Mouse (Mus musculus): ENCODE measurements around the gene Rpap3.

DNA sequence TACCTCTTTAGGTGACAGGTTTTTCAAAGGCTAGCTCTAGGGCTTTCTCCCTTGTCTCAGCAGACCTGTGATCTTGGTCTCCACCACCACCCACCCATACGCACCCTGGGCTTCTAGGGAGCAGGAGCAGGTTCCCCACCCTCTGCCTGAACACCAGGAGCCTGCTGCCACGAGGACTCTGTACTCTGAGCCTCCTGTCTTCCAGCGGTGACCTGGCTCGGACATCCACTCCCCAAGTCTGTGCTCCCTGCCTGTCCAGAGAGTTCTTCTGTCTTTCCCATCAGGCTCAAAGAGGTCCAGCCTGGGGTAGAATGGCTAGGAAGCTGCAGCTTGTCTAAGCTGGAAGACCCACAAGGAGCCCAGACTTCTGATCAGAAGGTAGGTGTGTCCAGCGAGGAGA is 37.6 kb upstream of the Rpap3 start:
- TF ChIP-seq CEBPB (IDR thresholded peaks at IDR 0.05; ENCODE audit: insufficient read depth, poor library complexity, severe bottlenecking) (no peak), REST (IDR thresholded peaks at IDR 0.05; ENCODE audit: insufficient read depth, insufficient read length) (no peak), MYOD1 (IDR thresholded peaks at IDR 0.05; ENCODE audit: control insufficient read depth in 1 of 3, insufficient read length in 2 of 3, low read depth in 2 of 3) (no peak), USF1 (IDR thresholded peaks at IDR 0.05; ENCODE audit: low read depth) (no peak), SRF (IDR thresholded peaks at IDR 0.05; ENCODE audit: control insufficient read depth, insufficient read length, low read depth) (no peak), POLR2AphosphoS2 (IDR thresholded peaks at IDR 0.05; ENCODE audit: insufficient read length, low read depth) (no peak), POLR2A (IDR thresholded peaks at IDR 0.05; ENCODE audit: insufficient read length, low read depth) (no peak), MYOG (IDR thresholded peaks at IDR 0.05; ENCODE audit: control insufficient read depth in 1 of 3, insufficient read depth in 1 of 3, insufficient read length in 2 of 3, low read depth in 2 of 3) (no peak), TCF12 (IDR thresholded peaks at IDR 0.05; ENCODE audit: insufficient read depth, poor library complexity, severe bottlenecking) (no peak), MAX (IDR thresholded peaks at IDR 0.05; ENCODE audit: low read depth) (no peak), E2F4 (IDR thresholded peaks at IDR 0.05; ENCODE audit: insufficient read depth) (no peak), TCF3 (IDR thresholded peaks at IDR 0.05; ENCODE audit: insufficient read length, low read depth) (no peak)

Measured in myocyte (in vitro differentiated cells).